Mouse (Mus musculus): ENCODE measurements around the gene Plk3.

- TF ChIP-seq CTCF (IDR thresholded peaks at IDR 0.05; ENCODE audit: extremely low read depth, insufficient read length, insufficient replicate concordance, low read depth, low read length) = no peak
- no peak for TF ChIP-seq POLR2A (IDR thresholded peaks at IDR 0.05; ENCODE audit: low read depth, low read length)
These were observed 16.5 kb upstream of the Plk3 start for GRCm38 (mm10) chr4:117150212-117150733.
